Mouse (Mus musculus) CD4-positive, CD25-positive, alpha-beta regulatory T cell, adult 4 months (primary cell): ENCODE measurements at regions not wholly inside any gene's neighbourhood (a gene's known extent, or its start where the extent isn't known, plus 50 kb on each side); places are given as distances from the start of the nearest gene placed in this dataset.

Experiments
- ATAC-seq: one replicate; pipeline ENCODE4 v1.8.0; 2017

DNA sequence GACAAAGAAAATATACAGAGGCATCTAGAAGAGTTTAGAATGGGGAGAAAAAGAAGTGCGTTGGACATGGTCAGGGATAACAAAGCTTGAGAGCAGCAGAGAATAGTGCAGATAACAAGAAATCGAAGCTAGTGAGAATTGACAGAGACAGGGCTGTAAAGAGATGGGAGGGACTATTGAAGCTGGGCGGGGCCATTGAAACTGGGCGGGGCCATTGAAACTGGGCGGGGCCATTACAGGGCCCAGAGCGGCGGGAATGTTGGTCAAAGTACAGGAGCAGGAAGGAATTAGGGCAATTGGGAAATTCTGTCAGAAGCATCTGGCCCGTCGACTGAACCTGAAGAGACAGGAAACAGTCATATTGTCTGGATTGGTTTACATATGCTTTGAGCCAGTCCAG is 243.3 kb upstream of the Srek1ip1 start:
- no peak for ATAC-seq

- ATAC-seq, result no peak
Measured at GRCm38 (mm10) chr13:104553329-104553728, 239.0 kb upstream of the Srek1ip1 start.

DNA sequence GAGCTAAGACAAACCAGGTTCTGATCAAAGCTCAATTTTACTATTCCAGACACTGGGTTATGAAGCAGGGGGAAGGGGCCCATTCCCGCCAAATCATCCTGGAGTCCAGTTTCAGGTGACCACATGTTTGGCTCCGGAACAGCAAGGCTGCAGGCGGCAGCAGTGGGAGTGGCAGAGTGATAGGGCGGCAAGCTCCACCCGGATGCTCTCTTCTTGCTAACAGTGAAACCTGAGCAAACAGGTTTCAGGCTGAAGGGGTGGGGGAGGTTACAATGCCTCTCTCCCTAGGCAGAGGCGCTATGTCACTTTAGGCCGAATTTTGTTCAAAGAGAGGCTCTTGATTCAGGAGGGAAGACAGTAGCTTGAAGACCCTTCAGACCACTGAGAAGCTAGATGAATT is 235.7 kb upstream of the Srek1ip1 start:
- ATAC-seq, result peak; percentile 34

DNA sequence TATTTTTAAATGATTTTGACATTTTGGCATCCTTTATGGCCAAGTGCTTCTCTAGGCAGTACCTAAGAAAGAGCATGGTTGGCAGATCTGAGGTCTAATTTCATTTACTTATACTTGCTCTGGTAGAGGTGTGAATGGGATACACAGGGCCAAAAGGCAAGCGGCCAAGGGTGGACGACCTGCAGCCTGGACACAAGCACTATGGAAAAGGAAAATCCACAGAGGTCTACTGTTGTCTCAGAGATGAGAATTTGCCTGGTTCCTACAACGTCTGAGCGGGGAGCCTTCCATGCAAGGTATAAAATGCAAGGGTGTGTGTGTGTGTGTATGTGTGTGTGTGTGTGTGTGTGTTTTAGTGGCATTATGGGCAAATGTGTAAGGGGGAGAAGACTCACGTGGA is 232.4 kb upstream of the Srek1ip1 start:
- no peak for ATAC-seq

GRCm38 (mm10) chr13:104560500-104561114 is 231.7 kb upstream of the Srek1ip1 start:
- no peak for ATAC-seq

DNA sequence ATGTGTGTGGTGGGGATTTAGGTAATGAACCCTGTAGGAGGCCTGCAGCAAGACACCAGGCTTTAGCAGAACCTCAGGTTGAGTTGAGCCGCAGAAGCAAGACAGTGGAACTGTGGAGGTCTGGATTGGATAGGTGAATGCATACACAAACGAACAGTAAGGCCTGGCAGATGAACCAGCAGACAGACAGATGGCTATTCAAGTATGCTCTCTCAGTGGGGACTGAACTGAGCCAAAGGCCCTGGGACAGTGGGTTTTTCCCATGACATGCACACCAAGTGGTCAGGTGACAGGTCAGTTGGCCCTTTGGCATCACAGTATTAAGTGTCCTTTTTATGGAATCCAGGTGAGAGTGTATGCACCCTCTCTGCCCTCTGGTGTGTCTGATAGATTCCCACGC is 229.7 kb upstream of the Srek1ip1 start:
- no peak for ATAC-seq

GRCm38 (mm10) chr13:104563019-104563418 is 229.3 kb upstream of the Srek1ip1 start:
- no peak for ATAC-seq

DNA sequence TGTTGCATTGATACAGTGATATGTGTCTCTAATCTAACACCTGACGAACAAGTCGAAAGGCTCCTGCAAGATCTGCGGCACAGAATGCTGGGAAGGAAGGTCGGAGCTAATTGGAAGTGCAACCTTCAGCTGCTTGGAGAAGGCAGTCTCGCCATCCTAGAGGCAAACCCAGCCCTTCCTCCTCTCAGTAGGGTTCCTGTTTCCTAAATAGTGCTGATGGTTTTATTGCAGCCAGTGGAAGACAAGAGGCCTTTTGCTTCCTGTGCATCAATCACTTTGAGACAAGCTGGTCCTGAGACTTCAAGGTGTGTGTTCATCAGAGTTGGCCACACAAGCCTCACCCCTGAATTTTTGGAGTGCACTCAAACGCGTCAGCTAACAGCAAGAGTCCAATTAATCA is 228.4 kb upstream of the Srek1ip1 start:
- ATAC-seq, result no peak

GRCm38 (mm10) chr13:104569765-104570164 is 222.5 kb upstream of the Srek1ip1 start:
- no peak for ATAC-seq

DNA sequence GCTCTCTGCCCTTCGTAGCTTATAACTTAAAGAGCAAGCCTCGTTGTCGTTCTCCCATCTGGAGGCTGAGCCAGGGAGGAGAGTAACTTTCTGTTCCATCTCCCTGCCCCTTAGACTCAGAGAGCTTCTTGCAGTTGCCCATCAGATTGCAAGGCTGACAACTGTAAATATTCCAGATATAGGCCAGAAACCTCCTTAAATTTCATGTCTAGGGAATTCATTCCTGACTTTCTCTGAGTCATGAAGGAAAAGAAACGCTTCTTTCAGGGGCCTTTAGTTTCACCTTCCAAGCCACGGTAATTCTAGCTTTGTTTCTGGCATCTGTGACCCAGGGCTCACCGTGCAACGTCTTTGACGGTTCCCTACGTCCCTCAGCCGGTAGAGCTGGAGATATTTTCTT is 220.0 kb upstream of the Srek1ip1 start:
- ATAC-seq, result no peak

DNA sequence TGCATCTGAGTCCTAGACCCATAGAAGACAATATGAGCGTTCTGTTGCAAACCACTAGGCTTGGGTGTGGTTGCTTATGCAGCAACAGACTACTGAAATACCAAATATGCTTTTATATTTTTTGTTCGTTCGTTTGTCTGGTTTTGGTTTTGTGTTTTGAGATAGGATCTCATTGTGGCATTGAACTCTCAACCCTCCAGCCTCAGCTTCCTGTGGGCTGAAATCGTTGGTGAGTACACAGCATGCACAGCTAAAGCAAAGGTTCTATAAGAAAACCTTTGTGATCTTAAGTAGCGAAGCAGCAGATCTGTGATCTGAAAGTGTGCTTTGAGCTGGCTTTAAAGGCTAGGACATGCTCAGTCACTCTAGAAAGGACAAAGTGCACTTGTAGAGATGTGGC is 217.9 kb upstream of the Srek1ip1 start:
- peak; percentile 76 for ATAC-seq

DNA sequence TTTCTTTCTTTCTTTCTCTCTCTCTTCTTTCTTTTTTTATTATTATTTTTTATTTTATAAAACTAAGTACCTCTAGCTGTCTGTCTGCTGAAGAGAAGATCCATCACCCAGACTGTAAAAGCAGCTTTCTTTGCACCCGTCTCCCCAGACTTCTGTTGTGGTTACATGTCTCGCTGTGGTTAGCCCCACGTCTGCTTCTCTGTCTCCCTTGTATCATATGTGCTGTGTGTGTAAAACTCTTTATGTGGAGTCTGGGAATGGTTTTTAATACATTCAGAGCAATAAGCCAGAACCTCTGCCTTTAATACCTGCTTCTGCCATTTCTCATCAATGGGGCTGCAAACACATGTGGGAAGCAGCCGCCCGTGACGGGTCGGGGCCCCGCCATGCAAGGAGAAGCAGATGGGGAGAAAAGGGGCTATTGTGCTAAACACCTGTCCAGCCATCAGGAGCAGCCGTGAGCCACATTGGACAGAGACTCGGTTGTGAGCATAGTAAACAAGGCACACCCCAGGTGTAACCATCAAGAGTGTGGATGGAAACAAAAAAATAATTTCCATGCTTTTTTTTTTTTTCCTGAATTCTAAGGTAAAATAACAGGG is 216.0 kb upstream of the Srek1ip1 start:
- ATAC-seq, result peak; percentile 48

DNA sequence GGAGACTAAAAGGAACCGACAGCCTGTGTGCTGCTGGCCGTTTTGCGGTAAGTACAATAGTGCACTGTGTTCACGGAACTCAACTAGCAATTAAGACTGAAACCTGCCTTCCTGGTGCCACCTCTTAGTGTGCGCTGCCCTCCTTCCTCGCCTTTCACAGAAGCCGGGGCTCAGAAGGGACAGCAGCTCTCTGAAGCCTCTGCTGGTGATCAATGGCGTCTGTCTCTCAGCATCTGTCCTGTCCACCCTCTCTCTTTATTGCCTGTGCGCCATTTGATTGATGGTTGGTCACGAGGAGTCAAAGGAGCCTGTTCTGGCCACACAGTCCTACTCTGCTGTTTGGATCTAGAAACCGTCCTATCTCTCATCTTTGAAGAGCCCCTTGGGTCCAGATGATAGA is 214.4 kb upstream of the Srek1ip1 start:
- peak; percentile 24 for ATAC-seq

DNA sequence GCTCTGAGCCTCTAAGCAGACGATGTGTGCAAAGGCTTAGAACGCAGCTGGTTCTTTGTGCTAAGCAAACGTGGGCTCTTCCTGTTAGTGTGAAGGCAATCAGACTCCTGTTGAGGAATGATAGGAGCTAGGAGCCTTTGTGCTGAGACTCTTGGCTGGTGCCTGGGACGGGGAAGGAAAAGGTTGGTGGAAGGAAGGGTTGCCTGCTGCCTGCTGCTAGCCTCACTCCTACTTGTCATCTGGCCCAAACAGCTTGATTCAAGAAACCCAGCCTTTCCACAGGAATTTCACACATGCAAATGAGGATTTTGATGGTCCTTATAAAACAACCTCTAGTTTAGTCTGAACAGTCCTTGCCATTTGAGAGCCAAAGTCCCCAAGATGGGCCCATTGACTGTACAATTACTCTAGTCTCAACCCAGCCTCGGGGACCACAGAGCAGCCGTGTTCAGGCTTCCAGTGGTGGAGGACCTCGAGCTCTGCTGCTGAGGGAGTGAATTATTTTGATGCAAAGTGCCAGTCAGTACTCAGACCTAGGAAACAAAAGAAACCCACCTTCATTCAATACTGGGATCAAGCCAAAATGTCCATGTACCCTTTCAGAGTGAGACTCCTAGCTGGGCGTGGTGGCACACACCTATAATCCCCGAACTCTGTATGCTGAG is 211.5 kb upstream of the Srek1ip1 start:
- no peak for ATAC-seq
